Mouse (Mus musculus) heart, embryonic 12.5 days (tissue): ENCODE measurements around the gene C2cd2l. TPM values are rescaled to one million over a fixed set of nuclear protein-coding genes. Genes with fewer than 3 reads are reported as not detected.
"Not testable (repeated sequence)": the region's sequence is repeated elsewhere in the genome, so short reads cannot be mapped to it uniquely, and the experiment has no call there.

ENCODE experiments used
- ATAC-seq: fragments of 200-750 bp; cut with Nextera tagmentation; 2 replicates; pipeline ENCODE4 v1.8.0; 2017; ENCODE audit warnings: moderate TSS enrichment, moderate library complexity; ENCODE audit not compliant: insufficient number of reproducible peaks, low FRiP score
- H3K27ac ChIP-seq: fragments of 300-500 bp; sonication (generic); 2 replicates; pipeline ENCODE4 v1.5.1; 2016; ENCODE audit warnings: mild to moderate bottlenecking, moderate library complexity; ENCODE audit not compliant: poor library complexity, severe bottlenecking
- H3K27me3 ChIP-seq: fragments of 300-500 bp; sonication (generic); replicated peaks from 2 replicates; pipeline ENCODE4 v1.6.1; 2016; ENCODE audit warnings: mild to moderate bottlenecking, moderate library complexity
- H3K36me3 ChIP-seq: fragments of 300-500 bp; sonication (generic); 2 replicates; pipeline ENCODE4 v1.6.1; 2016; ENCODE audit warnings: mild to moderate bottlenecking, moderate library complexity
- H3K4me1 ChIP-seq: fragments of 300-500 bp; sonication (generic); replicated peaks from 2 replicates; pipeline ENCODE4 v1.6.1; 2016; ENCODE audit warnings: mild to moderate bottlenecking
- H3K4me2 ChIP-seq: fragments of 300-500 bp; sonication (generic); 2 replicates; pipeline ENCODE4 v1.6.1; 2016; ENCODE audit warnings: mild to moderate bottlenecking, moderate library complexity
- H3K4me3 ChIP-seq: fragments of 300-500 bp; sonication (generic); 2 replicates; pipeline ENCODE4 v1.5.1; 2016; ENCODE audit warnings: mild to moderate bottlenecking
- H3K9ac ChIP-seq: fragments of 300-500 bp; sonication (generic); 2 replicates; pipeline ENCODE4 v1.6.1; 2016; ENCODE audit warnings: mild to moderate bottlenecking, moderate library complexity
- H3K9me3 ChIP-seq: fragments of 300-500 bp; sonication (generic); replicated peaks from 2 replicates; pipeline ENCODE4 v1.6.1; 2016; ENCODE audit warnings: mild to moderate bottlenecking, moderate library complexity
- WGBS: fragments of 180-500 bp; shearing (Covaris S2); methylation state at CpG from one replicate; pipeline ENCODE4 v1.1.7; 2016; 5-methylcytosine and 5-hydroxymethylcytosine counted together
- polyA plus RNA-seq: library from polyadenylated mRNA; unstranded; fragments of >200 nt; fragmentation: Nextera tagmentation; extraction: Ambion mirVana; gene quantifications from 2 replicates; pipeline ENCODE4 v1.2.1, GENCODE M21; 2016

C2cd2l gene
- polyA plus RNA-seq, result 8.6 and 10.3 TPM in 2 replicates

- WGBS, result under 1% methylated on average over 67 of the region's 67 CpGs
- Histone ChIP-seq H3K4me3 (peak within 1 kb of the TSS; percentile 91), H3K4me2 (peak within 1 kb of the TSS; percentile 88), H3K9ac (peak within 1 kb of the TSS; percentile 90), H3K36me3 (peaks cover 20% of the 10 kb centered on the region), H3K4me1 (peaks cover 26% of the 10 kb centered on the region), H3K27ac (peak within 1 kb of the TSS; percentile 69), H3K9me3 (no peaks in the 10 kb centered on the region), H3K27me3 (no peaks in the 10 kb centered on the region)
- ATAC-seq, result peak; percentile 97
These were observed at the start of gene C2cd2l for GRCm38 (mm10) chr9:44319887-44320798. Gene C2cd2l (minus strand): TSS chr9:44320285.

DNA sequence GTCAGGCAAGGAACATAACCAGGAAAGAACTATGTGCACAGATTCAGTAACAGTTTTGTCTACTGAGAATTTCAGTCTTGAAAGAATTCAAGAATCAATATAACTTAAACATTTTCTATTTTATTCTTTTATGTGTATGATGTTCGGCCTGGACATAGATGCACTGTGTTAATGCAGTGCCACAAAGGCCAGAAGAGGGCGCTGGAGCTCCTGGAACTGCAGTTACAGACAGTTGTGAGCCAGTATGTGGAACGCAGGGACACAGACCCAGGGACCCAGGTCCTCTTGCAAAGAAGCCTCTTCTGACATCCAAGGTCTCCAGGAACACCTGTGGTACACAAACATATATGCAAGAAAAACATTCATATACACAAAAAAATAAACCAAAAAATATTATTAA is 44.4 kb upstream of the C2cd2l start:
- 60% methylated on average over 3 of the region's 3 CpGs for WGBS
- Histone ChIP-seq H3K27me3 (no peaks in the 10 kb centered on the region), H3K27ac (no peak overlapping the region), H3K9me3 (no peaks in the 10 kb centered on the region), H3K4me1 (peaks cover 7% of the 10 kb centered on the region), H3K4me3 (no peak overlapping the region), H3K9ac (no peak overlapping the region), H3K4me2 (no peak overlapping the region), H3K36me3 (peaks cover 2% of the 10 kb centered on the region)
- ATAC-seq, result no peak

DNA sequence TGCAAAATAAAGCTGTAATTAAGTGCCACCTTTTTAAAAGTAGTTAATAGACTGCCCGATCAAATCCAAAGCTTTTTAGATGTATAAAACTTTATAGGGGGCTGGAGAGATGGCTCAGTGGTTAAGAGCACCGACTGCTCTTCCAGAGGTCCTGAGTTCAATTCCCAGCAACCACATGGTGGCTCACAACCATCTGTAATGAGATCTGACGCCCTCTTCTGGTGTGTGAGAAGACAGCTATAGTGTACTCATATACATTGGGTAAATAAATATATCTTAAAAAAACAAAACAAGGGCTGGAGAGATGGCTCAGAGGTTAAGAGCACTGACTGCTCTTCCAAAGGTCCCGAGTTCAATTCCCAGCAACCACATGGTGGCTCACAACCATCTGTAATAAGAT is 41.8 kb upstream of the C2cd2l start:
- not testable (repeated sequence) for H3K9ac ChIP-seq, H3K27ac ChIP-seq, H3K27me3 ChIP-seq, H3K9me3 ChIP-seq, H3K4me1 ChIP-seq, ATAC-seq
- WGBS, result 45% methylated on average over 4 of the region's 4 CpGs
- Histone ChIP-seq H3K4me2 (peak overlapping the region; percentile 96), H3K36me3 (peaks cover 24% of the 10 kb centered on the region), H3K4me3 (peak overlapping the region; percentile 99)

DNA sequence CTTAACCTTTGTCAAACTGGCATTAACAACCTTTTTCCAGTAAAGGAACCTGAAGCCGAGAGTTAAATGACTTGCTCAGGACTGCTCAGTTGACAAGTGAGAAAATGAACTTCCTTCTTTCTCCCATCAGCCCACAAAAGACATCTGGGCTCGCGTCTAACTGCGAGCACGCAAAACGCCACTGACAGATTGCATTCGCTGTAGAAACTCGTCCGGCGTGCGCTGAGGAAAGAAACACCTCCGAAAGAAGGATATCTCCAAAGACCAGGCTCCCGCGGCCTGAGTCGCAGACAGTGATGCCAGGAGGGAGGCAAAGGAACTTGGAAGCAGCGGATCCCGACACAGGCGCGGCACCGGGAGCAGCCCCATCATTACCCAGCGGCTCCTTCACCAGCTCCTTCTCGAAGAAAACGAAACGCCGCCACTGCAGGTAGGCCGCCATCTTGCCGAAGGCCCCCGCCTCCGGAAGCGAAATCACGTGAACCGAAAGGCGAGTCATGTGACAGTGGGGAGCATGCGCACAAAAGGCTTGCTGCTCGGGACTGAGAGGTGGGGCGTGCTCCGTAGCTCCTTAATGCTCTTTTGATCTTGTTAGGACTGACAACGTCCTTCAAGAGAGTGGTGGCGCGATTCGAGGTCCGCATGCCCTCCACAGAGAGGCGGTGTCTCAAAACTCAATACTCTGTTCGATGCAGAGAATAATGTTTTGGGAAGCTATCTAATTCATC is 41.3 kb upstream of the C2cd2l start, which contains the start of gene Vps11:
Gene Vps11 (minus strand): TSS at position 481 of the 728 bp plus-strand sequence.
- H3K4me1 ChIP-seq, result peaks cover 7% of the 10 kb centered on the region
- H3K27ac ChIP-seq, result peak within 1 kb of the TSS; percentile 72
- peak within 1 kb of the TSS; percentile 88 for H3K9ac ChIP-seq
- H3K27me3 ChIP-seq, result no peaks in the 10 kb centered on the region
- peak; percentile 93 for ATAC-seq
- under 1% methylated on average over 44 of the region's 44 CpGs for WGBS
- no peaks in the 10 kb centered on the region for H3K9me3 ChIP-seq
- H3K4me2 ChIP-seq, result peak within 1 kb of the TSS; percentile 96
- H3K36me3 ChIP-seq, result peaks cover 30% of the 10 kb centered on the region
- H3K4me3 ChIP-seq, result peak within 1 kb of the TSS; percentile 99

DNA sequence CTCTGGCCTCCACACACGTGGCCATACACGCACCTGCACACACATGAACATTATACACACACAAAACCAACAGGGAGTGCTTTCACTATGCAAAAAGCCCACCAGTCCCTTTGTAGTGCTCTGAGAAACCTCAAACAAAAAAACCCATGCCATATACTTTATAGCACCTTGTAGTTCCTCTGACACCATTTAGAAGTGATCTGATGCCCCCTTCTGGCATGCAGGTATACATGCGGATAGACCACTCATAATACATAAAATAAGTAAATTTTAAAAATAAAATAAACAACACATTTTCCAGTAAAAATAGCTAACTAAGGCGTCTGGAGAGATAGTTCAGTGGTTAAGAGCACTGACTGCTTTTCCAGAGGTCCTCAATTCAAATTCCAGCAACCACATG is 37.1 kb upstream of the C2cd2l start:
- 74% methylated on average over 4 of the region's 4 CpGs for WGBS
- ATAC-seq, result no peak
- H3K36me3 ChIP-seq, result peaks cover 72% of the 10 kb centered on the region

GRCm38 (mm10) chr9:44353142-44353541 is 33.1 kb upstream of the C2cd2l start:
- Histone ChIP-seq H3K27ac (no peak overlapping the region), H3K36me3 (peaks cover 95% of the 10 kb centered on the region), H3K4me1 (no peaks in the 10 kb centered on the region), H3K27me3 (no peaks in the 10 kb centered on the region), H3K4me3 (no peak overlapping the region), H3K4me2 (no peak overlapping the region), H3K9ac (no peak overlapping the region), H3K9me3 (no peaks in the 10 kb centered on the region)
- ATAC-seq, result no peak
- WGBS, result 90% methylated on average over 6 of the region's 6 CpGs

More for the DNA sequence above, 37.1 kb upstream of the C2cd2l start:
- no peak overlapping the region for H3K9ac ChIP-seq
- no peak overlapping the region for H3K4me3 ChIP-seq
- H3K27ac ChIP-seq, result no peak overlapping the region
- no peaks in the 10 kb centered on the region for H3K27me3 ChIP-seq
- peaks cover 7% of the 10 kb centered on the region for H3K4me1 ChIP-seq
- no peak overlapping the region for H3K4me2 ChIP-seq
- no peaks in the 10 kb centered on the region for H3K9me3 ChIP-seq

GRCm38 (mm10) chr9:44352337-44352736 is 32.3 kb upstream of the C2cd2l start:
- peak; percentile 63; the same call in 1 of the 2 replicates for ATAC-seq
- WGBS, result 89% methylated on average over 10 of the region's 10 CpGs

GRCm38 (mm10) chr9:44351396-44351795 is 31.3 kb upstream of the C2cd2l start:
- Histone ChIP-seq H3K4me2 (no peak overlapping the region), H3K36me3 (peaks cover 97% of the 10 kb centered on the region), H3K4me3 (no peak overlapping the region), H3K9me3 (no peaks in the 10 kb centered on the region), H3K4me1 (no peaks in the 10 kb centered on the region), H3K27me3 (no peaks in the 10 kb centered on the region), H3K9ac (no peak overlapping the region), H3K27ac (no peak overlapping the region)
- ATAC-seq, result no peak
- 97% methylated on average over 4 of the region's 4 CpGs for WGBS

More at GRCm38 (mm10) chr9:44352337-44352736, 32.3 kb upstream of the C2cd2l start:
- H3K27me3 ChIP-seq, result no peaks in the 10 kb centered on the region
- no peak overlapping the region for H3K9ac ChIP-seq
- peaks cover 97% of the 10 kb centered on the region for H3K36me3 ChIP-seq
- H3K4me3 ChIP-seq, result no peak overlapping the region
- no peaks in the 10 kb centered on the region for H3K9me3 ChIP-seq
- no peaks in the 10 kb centered on the region for H3K4me1 ChIP-seq
- H3K4me2 ChIP-seq, result no peak overlapping the region
- H3K27ac ChIP-seq, result no peak overlapping the region

GRCm38 (mm10) chr9:44348546-44348945 is 28.5 kb upstream of the C2cd2l start:
- no peak overlapping the region for H3K27ac ChIP-seq
- no peak for ATAC-seq
- H3K4me2 ChIP-seq, result no peak overlapping the region
- no peak overlapping the region for H3K9ac ChIP-seq
- H3K27me3 ChIP-seq, result no peaks in the 10 kb centered on the region
- H3K4me1 ChIP-seq, result peaks cover 3% of the 10 kb centered on the region; the same call in 1 of the 2 replicates
- 93% methylated on average over 4 of the region's 4 CpGs for WGBS
- no peaks in the 10 kb centered on the region for H3K9me3 ChIP-seq
- no peak overlapping the region for H3K4me3 ChIP-seq
- H3K36me3 ChIP-seq, result peaks cover 69% of the 10 kb centered on the region

- no peak overlapping the region for H3K4me2 ChIP-seq
- WGBS, result 87% methylated on average over 4 of the region's 4 CpGs
These were observed 27.5 kb upstream of the C2cd2l start for GRCm38 (mm10) chr9:44347621-44348020.

GRCm38 (mm10) chr9:44347166-44347565 is 27.1 kb upstream of the C2cd2l start:
- no peak for ATAC-seq
- peaks cover 15% of the 10 kb centered on the region for H3K4me1 ChIP-seq
- H3K4me2 ChIP-seq, result no peak overlapping the region
- no peak overlapping the region for H3K9ac ChIP-seq
- no peak overlapping the region for H3K27ac ChIP-seq
- 94% methylated on average over 9 of the region's 9 CpGs for WGBS
- no peak overlapping the region for H3K4me3 ChIP-seq
- no peaks in the 10 kb centered on the region for H3K9me3 ChIP-seq
- H3K27me3 ChIP-seq, result no peaks in the 10 kb centered on the region
- peaks cover 56% of the 10 kb centered on the region for H3K36me3 ChIP-seq

More at GRCm38 (mm10) chr9:44347621-44348020, 27.5 kb upstream of the C2cd2l start:
- H3K9ac ChIP-seq, result no peak overlapping the region
- H3K27me3 ChIP-seq, result no peaks in the 10 kb centered on the region
- no peak overlapping the region for H3K4me3 ChIP-seq
- ATAC-seq, result no peak
- no peak overlapping the region for H3K27ac ChIP-seq
- peaks cover 60% of the 10 kb centered on the region for H3K36me3 ChIP-seq
- H3K9me3 ChIP-seq, result no peaks in the 10 kb centered on the region
- H3K4me1 ChIP-seq, result peaks cover 10% of the 10 kb centered on the region
